Mouse (Mus musculus): ENCODE measurements around the gene Peg3.

- TF ChIP-seq POLR2A (IDR thresholded peaks at IDR 0.05; ENCODE audit: borderline replicate concordance, extremely low read depth, insufficient read depth, insufficient read length, poor library complexity, severe bottlenecking) (no peak), CTCF (IDR thresholded peaks at IDR 0.05; ENCODE audit: borderline replicate concordance, extremely low read depth, insufficient read depth, insufficient read length) (no peak)
These were observed 23.2 kb upstream of the Peg3 start for GRCm38 (mm10) chr7:6753440-6753839.

Data from brain, embryonic 14.5 days (tissue).